Mouse (Mus musculus) ES-E14 (cell line): ENCODE results near the gene Copz1. TPM values are rescaled to one million over a fixed set of nuclear protein-coding genes. Genes with fewer than 3 reads are reported as not detected.
"Not testable (repeated sequence)": the region's sequence is repeated elsewhere in the genome, so short reads cannot be mapped to it uniquely, and the experiment has no call there.

Source experiments
- DNase-seq: peaks from one replicate; pipeline ENCODE4 v3.0.0-alpha.2; 2013; ENCODE audit warnings: low read depth, low spot score
- H3K27ac ChIP-seq: 2 replicates; pipeline ENCODE4 v1.5.1; 2012; ENCODE audit warnings: low read depth, mild to moderate bottlenecking, low read length, moderate library complexity, mixed read lengths; ENCODE audit not compliant: poor library complexity, insufficient read depth, severe bottlenecking
- H3K36me3 ChIP-seq: 2 replicates; pipeline ENCODE4 v1.6.1; 2012; ENCODE audit warnings: mild to moderate bottlenecking, low read length, moderate library complexity, mixed read lengths; ENCODE audit not compliant: control insufficient read depth, poor library complexity, insufficient read depth, severe bottlenecking
- H3K4me1 ChIP-seq, 2 experiments: fragments of 150-350 bp in 1 of 2; sonication (generic) in 1 of 2; 2 replicates each; pipeline ENCODE4 v1.6.1; 2012; ENCODE audit warnings: low read length in 2 of 2, mild to moderate bottlenecking in 1 of 2, mixed read lengths in 1 of 2; ENCODE audit not compliant: control insufficient read depth in 2 of 2, insufficient read depth in 2 of 2, poor library complexity in 1 of 2
- H3K4me3 ChIP-seq, 2 experiments: fragments of 150-350 bp in 1 of 2; sonication (generic) in 1 of 2; 2 replicates each; pipeline ENCODE4 v1.5.1; 2012; ENCODE audit warnings: low read length in 2 of 2, low read depth in 1 of 2, mild to moderate bottlenecking in 1 of 2, mixed read lengths in 1 of 2; ENCODE audit not compliant: insufficient read depth in 1 of 2, poor library complexity in 1 of 2, severe bottlenecking in 1 of 2
- H3K9ac ChIP-seq: 2 replicates; pipeline ENCODE4 v1.6.1; 2012; ENCODE audit warnings: low read depth, mild to moderate bottlenecking, low read length, mixed read lengths; ENCODE audit not compliant: poor library complexity, insufficient read depth, severe bottlenecking
- H3K9me3 ChIP-seq: fragments of 150-350 bp; sonication (generic); 2 replicates; pipeline ENCODE4 v1.6.1; 2012; ENCODE audit warnings: low read depth, mild to moderate bottlenecking, low read length; ENCODE audit not compliant: control insufficient read depth, insufficient read depth
- CHD2 ChIP-seq: IDR thresholded peaks from 2 replicates; pipeline ENCODE4 v1.6.1; 2014; ENCODE audit warnings: mild to moderate bottlenecking, low read depth, low read length, inconsistent platforms
- HCFC1 ChIP-seq: IDR thresholded peaks from 2 replicates; pipeline ENCODE4 v1.6.1; 2012; ENCODE audit warnings: low read length, inconsistent platforms, borderline replicate concordance; ENCODE audit not compliant: insufficient read depth
- MAFK ChIP-seq: IDR thresholded peaks from 2 replicates; pipeline ENCODE4 v1.6.1; 2014; ENCODE audit warnings: mild to moderate bottlenecking, low read depth, low read length, inconsistent platforms; ENCODE audit not compliant: insufficient read depth
- ZC3H11A ChIP-seq: IDR thresholded peaks from 2 replicates; pipeline ENCODE4 v1.6.1; 2012; ENCODE audit warnings: low read depth, mild to moderate bottlenecking, inconsistent platforms, low read length, borderline replicate concordance
- ZNF384 ChIP-seq: IDR thresholded peaks from 2 replicates; pipeline ENCODE4 v1.6.1; 2012; ENCODE audit warnings: low read depth, low read length, inconsistent platforms
- in situ Hi-C, 2 experiments: fragments of 600-800 bp; cut with MboI; formaldehyde crosslinking; loops; one replicate each; pipeline ENCODE4 v1.15.1; 2025; ENCODE audit warnings: low sequenced_read_pairs in 2 of 2, inconsistent platforms in 1 of 2; ENCODE audit not compliant: unreplicated experiment in 2 of 2
- total RNA-seq: library from RNA; depleted of rRNA; stranded (reverse); fragments of 300-350 nt; gene quantifications from 2 replicates; pipeline ENCODE4 v1.2.3, GENCODE M21; 2012

Gene Copz1
- total RNA-seq, 1 experiment: 85.5 TPM

- H3K4me3 ChIP-seq: no peak overlapping the region
- in situ Hi-C loops: no loop called here
- TF ChIP-seq HCFC1 (no peak), CHD2 (no peak), MAFK (no peak), ZC3H11A (no peak)
- H3K36me3 ChIP-seq: peaks cover 68% of the 10 kb centered on the region
- H3K9me3 ChIP-seq: no peaks in the 10 kb centered on the region
- no peak overlapping the region for H3K9ac ChIP-seq
- no peak overlapping the region for H3K27ac ChIP-seq
- peaks cover 0 to 4% of the 10 kb centered on the region in 2 experiments; a peak in 1 of 4 replicates for H3K4me1 ChIP-seq
- no peak for DNase-seq
These were observed 26.9 kb upstream of the Copz1 start for GRCm38 (mm10) chr15:103245616-103246015.

GRCm38 (mm10) chr15:103247078-103247781 lies 25.3 kb upstream of the Copz1 start:
- H3K9ac ChIP-seq: no peak overlapping the region
- H3K27ac ChIP-seq: no peak overlapping the region
- TF ChIP-seq CHD2: peak; percentile 61; the same call in 1 of the 2 replicates
- TF ChIP-seq ZC3H11A: no peak
- peaks cover 0 to 4% of the 10 kb centered on the region in 2 experiments; a peak in 1 of 4 replicates for H3K4me1 ChIP-seq
- no peak for DNase-seq
- H3K4me3 ChIP-seq: no peak overlapping the region
- no peaks in the 10 kb centered on the region for H3K9me3 ChIP-seq
- in situ Hi-C loops: no loop called here
- H3K36me3 ChIP-seq: peaks cover 52% of the 10 kb centered on the region

- in situ Hi-C loops: no loop called here
- Histone ChIP-seq H3K9ac (no peak overlapping the region), H3K9me3 (no peaks in the 10 kb centered on the region), H3K4me1 (peaks cover 0 to 2% of the 10 kb centered on the region in 2 experiments; a peak in 1 of 4 replicates), H3K27ac (no peak overlapping the region), H3K4me3 (no peak overlapping the region), H3K36me3 (peaks cover 45% of the 10 kb centered on the region)
- DNase-seq: no peak
- TF ChIP-seq CHD2 (no peak), ZNF384 (no peak), ZC3H11A (no peak), HCFC1 (no peak), MAFK (no peak)
These were observed 24.6 kb upstream of the Copz1 start for GRCm38 (mm10) chr15:103247782-103248400.

GRCm38 (mm10) chr15:103248401-103249313 lies 23.9 kb upstream of the Copz1 start:
- TF ChIP-seq CHD2 (no peak), ZNF384 (no peak), ZC3H11A (no peak), MAFK (no peak), HCFC1 (no peak)
- H3K4me3 ChIP-seq: no peak overlapping the region
- no peak overlapping the region for H3K27ac ChIP-seq
- no peaks in the 10 kb centered on the region for H3K9me3 ChIP-seq
- no peak for DNase-seq
- in situ Hi-C loops: no loop called here
- no peaks in the 10 kb centered on the region for H3K4me1 ChIP-seq
- H3K9ac ChIP-seq: no peak overlapping the region
- H3K36me3 ChIP-seq: peaks cover 38% of the 10 kb centered on the region

GRCm38 (mm10) chr15:103249511-103249910 lies 23.0 kb upstream of the Copz1 start:
- H3K9ac ChIP-seq, in situ Hi-C loops, H3K27ac ChIP-seq, H3K4me1 ChIP-seq, H3K9me3 ChIP-seq, DNase-seq, H3K4me3 ChIP-seq: not testable (repeated sequence)
- peaks cover 35% of the 10 kb centered on the region for H3K36me3 ChIP-seq
